Mouse (Mus musculus) kidney, adult 2 months (tissue): ENCODE results near the gene Gk2.

Source experiments
- CTCF ChIP-seq: fragments of 200-500 bp; conservative IDR thresholded peaks from 2 replicates; pipeline ENCODE4 v1.5.1; 2011; ENCODE audit warnings: low read depth, mild to moderate bottlenecking, control low read depth, low read length, moderate library complexity, mixed read lengths; ENCODE audit not compliant: insufficient read depth, insufficient read length
- POLR2A ChIP-seq: fragments of 200-500 bp; IDR thresholded peaks from one replicate; pipeline ENCODE4 v1.6.1; 2011; ENCODE audit warnings: low read depth, low read length, control low read depth

DNA sequence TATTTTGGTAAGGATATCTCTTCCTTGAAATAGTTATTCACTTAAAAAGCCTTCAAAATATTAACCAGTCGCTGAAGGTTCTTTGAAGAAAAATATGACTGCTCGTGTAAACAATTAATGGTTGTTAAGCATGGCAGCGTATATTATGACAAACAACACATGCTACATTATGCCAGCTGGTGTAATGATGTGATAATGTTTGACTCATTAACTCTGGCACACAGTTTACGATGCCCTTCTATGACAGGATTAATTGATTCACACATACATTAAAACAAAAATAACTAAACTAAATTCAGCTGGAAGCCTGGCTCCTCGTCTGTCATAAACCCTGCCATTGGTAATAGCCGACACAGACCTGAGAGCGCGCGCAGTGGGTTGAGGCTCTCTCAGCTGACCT, 26.8 kb downstream of the Gk2 start:
- TF ChIP-seq CTCF (no peak), POLR2A (no peak)
